Mouse (Mus musculus): ENCODE data around the gene Myo19.
A peak's percentile ranks its signal among the peaks of the same experiment; 100 is the strongest.

The Myo19 gene

GRCm38 (mm10) chr11:84886236-84886635 lies 6.3 kb downstream of the Myo19 start:
- ATAC-seq (ENCODE audit: low TSS enrichment) = no peak

GRCm38 (mm10) chr11:84886767-84887511 lies 7.0 kb downstream of the Myo19 start:
- ATAC-seq (ENCODE audit: low TSS enrichment) = no peak

DNA sequence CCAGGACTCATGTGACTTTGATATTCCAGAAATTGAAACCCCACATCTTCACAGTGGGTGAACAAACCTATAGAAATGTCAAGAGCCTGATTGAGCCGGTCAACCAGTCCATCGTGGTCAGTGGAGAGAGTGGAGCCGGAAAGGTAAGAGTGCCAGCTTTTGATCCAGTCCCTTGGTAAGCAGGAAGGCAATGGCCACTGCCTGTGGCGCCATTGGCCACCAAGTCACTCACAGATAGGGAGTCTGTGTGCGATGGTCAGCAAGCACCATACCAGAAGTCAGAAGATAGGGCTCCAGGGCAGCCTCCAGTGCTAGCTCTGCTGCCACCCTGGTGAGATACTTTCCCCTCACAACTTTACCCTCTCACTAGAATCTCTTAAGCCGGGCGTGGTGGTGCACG lies 8.1 kb downstream of the Myo19 start:
- ATAC-seq (ENCODE audit: low TSS enrichment) = no peak

DNA sequence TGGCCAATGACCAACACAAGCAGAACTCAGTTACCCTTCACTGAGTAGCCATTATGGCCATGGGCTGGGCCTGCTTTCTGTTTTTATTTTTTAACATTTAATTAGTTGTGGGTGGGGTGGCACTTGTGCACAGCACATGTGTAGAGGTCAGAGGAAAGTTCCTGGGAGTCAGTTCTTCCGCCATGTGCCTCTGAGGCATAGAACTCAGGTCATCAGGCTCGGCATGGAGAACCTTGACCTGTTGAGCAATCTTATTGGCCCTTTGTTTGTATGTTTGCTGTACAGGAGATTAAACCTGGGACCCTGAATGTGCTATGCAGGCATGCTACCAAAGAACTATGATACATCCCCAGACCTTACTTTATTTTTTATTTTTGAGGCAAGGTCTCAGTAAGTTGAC lies 9.5 kb downstream of the Myo19 start:
- no peak for ATAC-seq (ENCODE audit: low TSS enrichment)

GRCm38 (mm10) chr11:84891705-84892104 lies 11.8 kb downstream of the Myo19 start:
- ATAC-seq (ENCODE audit: low TSS enrichment) = no peak; the same call in 1 of the 2 replicates

DNA sequence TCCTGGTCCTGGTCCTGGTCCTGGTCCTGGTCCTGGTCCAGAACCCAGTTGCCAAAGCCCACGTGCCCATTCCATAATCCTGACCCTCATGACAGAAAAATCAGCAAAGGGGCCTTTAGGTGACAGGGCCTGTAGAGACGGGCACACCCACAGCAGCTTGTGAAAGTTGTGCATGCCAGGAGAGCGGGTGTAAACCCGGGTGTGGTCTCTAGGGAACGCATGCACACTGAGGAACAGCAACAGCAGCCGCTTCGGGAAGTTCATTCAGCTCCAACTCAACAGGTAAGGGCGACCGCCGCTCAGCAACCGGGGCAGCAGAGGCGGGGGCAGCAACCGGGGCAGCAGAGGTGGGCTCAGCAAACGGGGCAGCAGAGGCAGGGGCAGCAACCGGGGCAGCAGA lies 13.2 kb downstream of the Myo19 start:
- ATAC-seq (ENCODE audit: low TSS enrichment) = no peak

GRCm38 (mm10) chr11:84904597-84905144 lies 24.7 kb downstream of the Myo19 start:
- ATAC-seq (ENCODE audit: low TSS enrichment) = peak; percentile 79

- ATAC-seq (ENCODE audit: low TSS enrichment) = no peak
Measured at GRCm38 (mm10) chr11:84907081-84907480, 27.1 kb downstream of the Myo19 start.

- peak; percentile 33 for ATAC-seq (ENCODE audit: low TSS enrichment)
Measured at GRCm38 (mm10) chr11:84908480-84908879, 28.5 kb downstream of the Myo19 start.

DNA sequence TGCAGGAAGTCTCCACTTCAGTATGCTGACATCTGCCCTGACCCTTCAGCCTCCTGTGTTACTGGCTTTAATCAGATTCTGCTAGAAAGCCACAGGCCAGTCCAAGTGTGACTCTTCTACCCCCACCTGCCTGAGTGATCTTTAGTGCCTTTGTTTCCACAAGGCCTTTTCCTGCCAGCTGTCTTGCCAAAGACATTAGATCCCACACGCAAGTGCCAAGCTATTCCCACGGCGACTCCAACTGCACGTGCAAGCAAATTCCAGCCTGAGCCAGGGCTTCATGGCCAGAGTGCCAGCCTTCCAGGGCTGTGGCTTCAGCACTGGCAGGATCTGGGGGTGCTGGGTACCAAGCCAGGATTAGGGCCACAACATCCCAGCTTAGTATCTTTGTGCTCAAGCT lies 30.5 kb downstream of the Myo19 start:
- no peak for ATAC-seq (ENCODE audit: low TSS enrichment)

DNA sequence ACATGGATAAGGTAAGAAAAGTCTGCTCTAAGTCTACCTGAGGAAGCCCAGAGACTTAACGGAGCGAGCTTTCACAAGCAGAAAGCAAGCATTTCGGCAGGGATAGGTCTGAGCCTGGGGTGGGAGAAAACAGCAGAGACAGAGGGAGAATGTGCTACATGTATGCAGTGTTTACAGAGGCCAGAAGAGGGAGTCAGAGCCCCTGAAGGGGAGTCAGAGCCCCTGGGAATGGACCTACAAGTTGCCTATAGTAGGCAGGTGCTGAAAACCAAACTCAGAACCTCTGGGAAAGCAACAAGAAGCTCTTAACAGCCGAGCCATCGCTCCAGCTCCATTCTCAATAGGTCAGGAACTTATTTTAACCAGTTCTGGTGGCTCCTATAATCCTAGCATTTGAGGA lies 34.7 kb downstream of the Myo19 start:
- no peak for ATAC-seq (ENCODE audit: low TSS enrichment)

DNA sequence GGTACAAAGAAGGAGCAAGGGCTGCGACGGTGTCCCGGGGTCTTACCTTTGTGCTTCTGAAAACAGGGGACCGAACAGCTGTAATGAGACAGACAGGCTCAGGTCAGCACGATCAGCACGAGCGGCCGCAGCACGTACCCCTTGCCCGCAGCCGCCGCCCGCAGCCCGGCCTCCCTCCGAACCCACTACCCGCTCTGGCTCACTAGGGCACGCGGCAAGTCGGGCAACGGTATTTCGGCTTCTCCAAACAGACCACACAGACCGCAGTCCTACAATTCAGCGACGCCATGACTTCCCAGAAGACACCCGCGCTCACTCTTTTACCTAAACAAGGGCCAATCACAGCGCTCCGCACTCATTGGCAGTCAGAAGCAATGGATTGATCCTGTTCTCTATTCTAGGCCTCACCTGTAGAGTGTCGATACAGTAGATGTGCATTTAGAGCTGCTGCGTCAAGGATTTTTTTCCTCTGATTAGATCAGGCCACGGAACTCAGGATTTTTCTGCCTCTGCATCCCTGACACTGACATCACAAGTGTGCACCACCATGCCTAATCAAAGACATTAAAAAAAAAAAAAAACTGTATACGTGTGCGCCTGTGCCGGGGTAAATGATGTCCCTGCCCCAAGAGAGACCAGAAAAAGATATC lies 36.2 kb downstream of the Myo19 start, which contains the start of gene Znhit3:
TSS of gene Znhit3 (minus strand) at position 314 of the 650 bp plus-strand sequence.
- ATAC-seq (ENCODE audit: low TSS enrichment) = peak; percentile 88

- ATAC-seq (ENCODE audit: low TSS enrichment) = no peak
Measured at GRCm38 (mm10) chr11:84916703-84917300, 36.9 kb downstream of the Myo19 start.

DNA sequence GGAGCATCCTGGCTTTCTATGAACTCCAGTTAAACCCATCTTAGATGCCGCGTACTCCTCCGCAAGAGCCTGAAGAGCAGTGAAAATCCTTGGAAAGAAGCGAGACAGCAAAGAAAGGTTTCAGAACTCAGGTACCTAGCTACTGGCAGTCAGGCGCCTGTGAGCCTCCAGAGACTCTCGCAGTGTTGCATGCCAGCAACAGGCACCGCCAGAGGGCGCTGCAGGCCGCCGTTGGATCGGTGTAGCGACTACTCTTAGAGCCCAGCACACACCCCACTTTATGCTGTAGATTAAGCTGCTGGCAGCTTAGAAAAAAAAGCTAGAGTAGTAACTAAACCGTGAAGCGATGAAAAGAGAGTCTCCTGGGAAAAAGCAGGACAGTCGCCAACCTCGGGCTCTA lies 38.5 kb downstream of the Myo19 start:
- peak; percentile 48 for ATAC-seq (ENCODE audit: low TSS enrichment)

- ATAC-seq (ENCODE audit: low TSS enrichment) = no peak
Measured at GRCm38 (mm10) chr11:84919276-84919675, 39.3 kb downstream of the Myo19 start.

DNA sequence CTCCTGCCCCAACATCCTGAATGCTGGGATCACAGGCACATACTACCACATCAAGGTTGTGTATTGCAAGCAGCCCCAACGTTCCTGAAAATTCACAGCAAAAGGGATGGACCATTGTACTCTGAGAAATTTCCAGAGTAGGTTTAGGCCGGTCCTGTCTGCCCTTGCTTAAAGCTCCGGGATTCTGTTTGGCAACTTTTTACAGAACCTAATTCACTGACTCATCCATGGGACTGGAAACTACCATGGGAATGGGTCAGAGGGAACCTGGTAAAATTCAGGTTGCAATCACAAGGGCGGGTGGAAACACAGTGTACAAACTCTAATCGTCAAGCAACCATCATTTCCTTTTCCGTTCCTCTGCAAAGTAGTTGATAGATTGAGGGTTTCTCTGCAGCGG lies 40.0 kb downstream of the Myo19 start:
- ATAC-seq (ENCODE audit: low TSS enrichment) = no peak

DNA sequence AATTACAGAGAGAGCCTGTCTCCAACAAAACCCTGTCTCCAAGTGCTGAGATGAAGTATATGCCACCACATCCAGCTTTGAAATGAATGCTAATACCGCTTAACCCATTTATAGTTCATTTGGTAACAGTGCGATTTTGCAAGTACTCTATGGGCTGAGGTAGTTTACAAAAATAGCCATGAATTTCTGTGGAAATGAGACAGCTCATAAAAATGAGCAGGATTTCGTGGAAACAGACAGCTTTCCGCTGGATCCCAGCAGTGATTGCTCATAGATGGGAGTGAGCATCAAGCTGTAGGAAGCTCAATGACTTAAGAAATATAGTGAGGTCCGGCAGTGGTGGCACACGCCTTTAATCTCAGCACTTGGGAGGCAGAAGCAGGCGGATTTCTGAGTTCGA lies 41.0 kb downstream of the Myo19 start:
- ATAC-seq (ENCODE audit: low TSS enrichment) = peak; percentile 68

GRCm38 (mm10) chr11:84932261-84932660 lies 52.3 kb downstream of the Myo19 start:
- ATAC-seq (ENCODE audit: low TSS enrichment) = no peak

- peak; percentile 94 for ATAC-seq (ENCODE audit: low TSS enrichment)
Measured at GRCm38 (mm10) chr11:84939508-84940053, 59.6 kb downstream of the Myo19 start.

DNA sequence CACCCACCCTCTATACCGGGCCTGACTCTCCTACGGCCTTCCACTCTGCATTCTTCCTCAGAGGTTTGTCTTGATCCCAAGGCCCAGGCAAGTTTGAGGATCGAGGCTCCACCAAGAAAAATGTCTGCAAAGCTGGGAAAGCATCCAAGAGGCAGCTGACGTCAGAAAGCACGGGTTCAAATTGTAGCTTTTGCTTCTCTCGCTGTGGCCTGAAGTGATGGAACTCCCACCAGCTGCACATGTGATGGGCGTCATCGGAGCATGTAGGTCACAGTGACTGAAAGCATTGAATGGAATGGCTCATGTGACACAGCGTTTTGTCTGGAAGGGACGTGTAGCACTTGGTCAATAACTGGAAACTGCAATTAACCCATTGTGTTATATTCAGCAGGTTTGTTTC lies 60.2 kb downstream of the Myo19 start:
- ATAC-seq (ENCODE audit: low TSS enrichment) = peak; percentile 5; the same call in 1 of the 2 replicates

DNA sequence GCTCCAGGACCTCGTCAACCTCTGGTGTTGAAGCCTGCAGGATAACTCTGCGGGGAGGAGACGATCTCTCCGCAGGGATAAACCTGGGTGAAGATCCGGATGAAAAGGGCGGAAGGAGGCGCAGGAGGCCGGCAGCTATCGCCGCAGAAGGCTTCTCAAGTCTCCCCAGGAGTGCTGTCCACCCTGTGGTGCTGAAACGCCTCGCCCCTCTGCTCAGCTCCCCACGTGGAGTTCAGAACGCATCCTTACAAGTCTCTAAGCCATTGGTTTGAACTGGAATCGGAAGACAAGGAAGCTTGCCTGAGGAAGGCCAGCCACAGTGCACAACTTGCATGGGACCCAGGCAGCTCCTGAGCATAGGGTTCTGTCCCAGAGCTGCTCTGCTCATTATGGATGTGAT lies 64.0 kb downstream of the Myo19 start:
- no peak for ATAC-seq (ENCODE audit: low TSS enrichment)

Data from frontal cortex, adult (tissue).